Mouse (Mus musculus): Measurements from ENCODE around the gene Cds1.

Gene Cds1

DNA sequence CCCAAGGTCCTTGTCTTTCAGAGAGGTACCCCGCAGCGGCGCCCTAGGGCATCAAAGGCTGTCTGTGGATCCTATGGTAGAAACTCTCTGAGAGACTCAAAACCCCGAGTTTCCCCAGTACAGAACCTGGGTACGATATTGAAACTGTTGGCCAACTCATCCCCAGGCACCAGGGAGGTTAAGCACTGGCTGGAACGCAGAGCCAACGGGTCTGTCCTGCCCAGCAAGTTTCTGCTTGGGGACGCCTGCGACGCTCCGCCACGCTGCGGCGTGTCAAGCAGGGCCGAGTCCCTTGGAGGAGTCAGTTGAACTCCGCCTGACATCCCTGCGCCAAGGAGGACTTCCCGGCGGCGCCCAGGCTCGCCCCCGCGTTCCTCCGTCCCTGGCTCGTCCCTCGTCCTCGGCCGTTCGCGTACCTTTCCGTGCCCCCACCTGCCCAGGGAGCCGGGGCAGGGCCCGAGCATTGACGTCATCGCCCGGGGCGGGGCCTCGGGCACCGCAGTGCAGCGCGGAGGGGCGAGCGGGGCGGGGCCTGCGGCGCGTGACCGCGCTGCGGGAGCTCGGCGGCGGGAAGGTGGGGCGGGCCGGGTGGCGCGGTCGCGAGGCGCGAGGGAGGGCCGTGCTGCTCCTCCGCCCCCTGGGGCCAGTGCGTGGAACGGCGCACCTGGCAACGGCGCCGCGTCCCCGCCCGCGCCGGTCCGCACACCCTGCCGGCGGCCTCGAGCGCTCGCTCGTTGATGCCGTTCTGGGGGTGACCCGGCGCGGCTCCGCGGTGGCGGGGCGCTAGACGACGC, at the start of gene Cds1:
Cds1 (plus strand) TSS at position 577 of the 794 bp plus-strand sequence.
- peak; percentile 89 for DNase-seq (ENCODE audit: low spot score)

DNA sequence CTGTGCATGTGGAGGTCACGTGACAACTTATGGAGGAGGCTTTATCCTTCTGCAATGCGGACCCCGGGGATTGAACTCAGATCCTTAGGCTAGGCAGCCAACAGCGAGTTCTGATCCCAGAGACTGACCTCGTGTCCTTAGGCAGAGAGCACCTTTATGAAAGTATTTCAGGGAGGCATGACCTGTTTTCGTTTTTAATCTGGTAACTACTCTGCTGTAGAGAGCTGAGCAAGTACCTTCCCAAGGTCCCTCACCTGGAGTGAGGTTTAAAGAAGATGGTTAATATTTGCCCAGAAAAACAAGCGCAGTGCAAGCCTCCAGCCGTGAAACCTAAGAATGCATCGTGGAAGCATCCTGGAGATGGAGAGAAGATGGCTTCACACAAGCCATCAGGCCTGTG, 40.7 kb upstream of the Cds1 start:
- no peak for DNase-seq (ENCODE audit: low spot score)

DNA sequence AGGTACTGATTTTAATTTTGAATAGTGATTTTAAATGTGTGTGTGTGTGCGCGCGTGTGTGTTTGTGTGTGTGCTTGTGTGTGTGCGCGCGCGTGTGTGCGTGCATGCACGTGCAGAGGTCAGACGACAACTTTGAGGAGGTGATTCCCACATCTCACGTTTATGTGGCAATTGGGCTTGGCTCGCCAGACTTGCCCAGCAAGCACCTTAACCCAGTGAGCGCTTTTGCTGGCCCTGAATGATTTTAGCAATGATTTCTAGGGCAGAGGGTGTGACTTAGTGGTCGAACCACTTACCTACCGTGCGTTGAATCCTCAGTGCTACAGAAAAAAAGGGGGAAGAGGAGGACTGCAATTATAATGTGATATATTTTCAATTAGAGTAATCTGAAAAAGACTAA, 40.2 kb upstream of the Cds1 start:
- DNase-seq (ENCODE audit: low spot score), result peak; percentile 55

DNA sequence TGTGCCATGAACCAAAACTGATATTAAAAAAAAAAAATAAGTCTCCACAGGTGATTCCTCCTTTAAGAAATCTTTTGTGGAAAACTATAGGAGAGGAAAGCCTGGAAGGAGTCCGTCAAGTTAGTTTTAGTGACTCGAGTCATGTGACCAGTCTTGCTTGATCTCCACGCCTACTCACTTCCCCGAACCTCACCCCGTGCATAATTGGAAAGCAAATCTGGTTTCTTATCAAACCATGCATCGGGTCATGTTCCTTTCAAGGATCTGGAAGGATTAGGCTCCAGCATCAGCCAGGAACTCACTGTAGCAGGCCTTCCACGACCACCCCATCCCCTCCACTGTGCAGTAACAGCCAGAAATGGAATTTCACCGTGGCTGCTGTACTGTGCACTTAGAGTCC, 39.2 kb upstream of the Cds1 start:
- DNase-seq (ENCODE audit: low spot score), result peak; percentile 49

DNA sequence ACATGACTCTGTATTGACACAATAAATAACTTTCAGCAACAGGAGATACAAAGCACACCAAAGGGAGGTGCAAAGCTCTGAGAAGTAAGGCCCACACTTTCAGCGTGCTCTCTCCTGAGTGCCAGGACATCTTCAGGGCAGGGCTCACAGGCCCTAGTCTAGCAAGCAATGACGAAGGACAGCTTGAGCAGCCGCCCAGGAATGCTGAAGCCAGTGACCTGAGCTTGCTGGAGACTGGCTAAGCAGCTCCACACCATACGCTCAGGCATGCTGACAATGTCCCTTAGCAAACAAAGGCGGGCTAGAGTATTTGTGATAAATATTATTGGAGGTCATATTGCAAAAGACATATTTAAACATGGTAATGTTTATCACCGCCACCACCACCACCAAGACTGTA, 38.6 kb upstream of the Cds1 start:
- DNase-seq (ENCODE audit: low spot score), result peak; percentile 77

DNA sequence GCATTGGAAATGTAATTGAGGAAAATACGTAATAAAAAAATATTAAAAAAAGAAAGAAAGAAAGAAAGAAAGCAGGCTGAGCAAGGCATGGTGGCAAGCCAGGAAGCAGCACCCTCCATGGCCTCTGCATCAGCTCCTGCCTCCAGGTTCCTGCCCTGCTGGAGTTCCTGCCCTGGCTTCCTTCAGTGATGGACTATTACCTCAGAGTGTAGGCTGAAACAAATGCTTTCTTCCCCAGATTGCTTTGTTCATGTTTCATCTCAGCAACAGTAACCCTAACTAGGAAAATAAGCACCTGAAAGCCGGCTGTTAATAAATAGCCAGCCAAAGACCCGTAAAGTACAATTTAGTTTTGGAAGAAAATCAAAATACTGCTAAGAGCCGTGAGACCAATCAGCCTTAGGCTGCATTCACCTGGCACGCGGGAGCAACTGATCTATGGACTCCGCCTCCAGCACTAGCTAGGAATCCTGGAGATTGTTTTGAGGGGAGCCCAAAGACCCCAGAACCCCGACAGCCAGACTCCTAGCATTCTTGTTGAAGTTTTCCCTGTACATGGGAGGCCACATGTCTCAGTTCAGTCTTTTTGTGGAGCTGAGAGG, 36.5 kb upstream of the Cds1 start:
- DNase-seq (ENCODE audit: low spot score), result no peak

DNA sequence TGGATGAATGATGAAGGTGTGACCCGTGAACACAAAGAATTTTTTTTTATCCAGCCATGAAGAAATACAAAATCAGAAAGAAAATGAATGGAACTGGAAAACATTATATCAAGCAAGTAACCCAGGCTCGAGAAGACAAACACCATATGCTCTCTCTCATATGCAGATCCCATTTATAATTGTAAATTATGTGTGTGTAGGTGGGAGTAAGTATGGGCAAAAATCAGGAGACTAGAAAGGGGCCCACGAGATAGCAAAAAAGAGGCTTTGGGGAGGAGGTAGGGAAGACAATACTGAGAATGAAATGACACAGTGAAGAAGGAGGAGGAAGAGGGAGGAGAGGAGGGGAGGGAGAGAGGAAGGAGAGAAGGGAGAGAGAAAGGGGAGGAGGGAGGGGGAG, 27.6 kb upstream of the Cds1 start:
- DNase-seq (ENCODE audit: low spot score), result no peak

DNA sequence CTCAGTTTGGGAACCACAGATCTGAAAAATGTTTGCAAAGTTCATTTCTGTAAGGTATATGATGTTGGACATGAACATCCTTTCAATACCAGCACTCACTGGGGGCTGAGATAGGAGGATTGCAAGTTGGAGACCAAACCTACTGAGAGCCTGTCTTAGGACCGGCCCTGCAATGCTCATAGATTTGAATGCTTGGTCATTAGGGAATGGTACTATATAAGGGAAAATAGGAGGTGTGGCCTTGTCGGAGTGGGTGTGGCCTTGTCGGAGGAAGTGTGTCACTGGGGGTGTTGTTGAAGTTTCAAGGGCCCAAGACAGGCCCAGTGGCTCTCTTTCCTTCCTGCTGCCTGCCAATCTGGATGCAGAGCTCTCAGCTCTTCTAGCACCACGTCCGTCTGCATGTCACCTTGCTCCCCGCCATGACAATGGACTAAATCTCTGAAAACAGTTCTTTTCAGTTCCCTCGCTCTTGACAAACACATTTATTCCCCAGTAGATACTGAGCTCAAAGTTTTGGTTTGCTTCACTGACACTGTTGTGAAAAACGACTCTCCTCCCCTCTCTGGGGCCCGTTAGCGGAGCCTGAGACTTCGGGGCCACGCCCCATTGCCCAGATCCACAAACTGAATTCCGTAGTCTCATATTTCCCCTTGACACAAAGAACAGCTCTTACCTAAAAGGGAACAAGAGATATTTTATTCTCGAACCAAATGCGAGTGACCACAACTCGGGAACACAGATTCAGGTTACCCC, 24.3 kb upstream of the Cds1 start:
- no peak for DNase-seq (ENCODE audit: low spot score)

DNA sequence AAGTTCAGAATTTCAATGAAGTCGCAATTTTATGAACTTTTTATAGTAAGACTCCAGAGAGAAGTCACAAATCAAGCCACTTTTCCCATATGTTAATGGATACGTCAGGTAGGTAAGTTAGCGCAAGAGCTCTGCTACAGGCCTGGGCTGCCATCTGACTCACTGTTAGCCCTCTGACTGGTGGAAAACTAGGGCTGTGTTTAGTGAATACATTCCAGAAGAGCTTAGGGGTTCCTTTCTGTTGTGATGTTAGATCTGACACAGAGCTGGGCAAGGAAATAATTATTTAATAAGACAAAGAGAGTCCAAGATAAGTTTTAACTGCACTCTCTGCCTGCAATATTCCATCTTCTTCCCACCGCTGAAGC, 23.7 kb upstream of the Cds1 start:
- no peak for DNase-seq (ENCODE audit: low spot score)

DNA sequence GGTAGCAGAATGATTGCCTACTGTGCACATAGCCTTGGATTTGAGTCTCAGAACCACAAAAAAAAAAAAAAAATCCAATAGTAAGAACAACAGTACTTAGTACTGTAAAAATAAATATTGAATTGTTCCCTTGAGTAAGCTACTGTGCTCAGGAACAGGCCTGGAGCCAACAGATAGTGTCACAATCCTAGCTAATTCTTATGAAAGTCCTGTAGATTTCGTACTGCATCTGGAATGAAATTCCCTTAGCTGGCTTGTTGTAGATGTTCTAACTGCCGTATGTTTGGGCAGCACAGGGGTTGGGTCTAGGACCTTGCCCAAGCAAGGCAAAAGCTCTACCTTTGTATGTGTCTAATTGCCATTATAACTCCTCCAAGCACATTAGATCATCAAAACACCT, 22.9 kb upstream of the Cds1 start:
- no peak for DNase-seq (ENCODE audit: low spot score)

DNA sequence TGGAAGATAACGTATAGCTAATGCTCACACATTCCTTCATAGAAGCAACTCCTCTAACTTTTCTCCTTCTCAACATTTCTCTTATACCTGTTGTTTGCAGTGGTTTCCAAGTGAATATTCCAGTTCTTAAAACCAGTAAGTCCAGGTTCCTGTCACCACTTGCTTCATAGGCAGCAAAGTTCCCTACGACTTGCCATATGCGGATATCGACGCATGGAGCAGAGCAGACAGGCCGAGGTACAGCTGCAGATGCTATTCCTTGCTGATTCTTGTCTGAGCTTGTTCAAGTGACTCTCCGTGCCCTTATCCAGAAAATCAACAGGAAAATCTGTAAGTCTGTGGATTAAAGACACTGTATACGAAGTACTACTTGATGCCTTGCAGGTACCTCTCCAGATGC, 22.5 kb upstream of the Cds1 start:
- no peak for DNase-seq (ENCODE audit: low spot score)

DNA sequence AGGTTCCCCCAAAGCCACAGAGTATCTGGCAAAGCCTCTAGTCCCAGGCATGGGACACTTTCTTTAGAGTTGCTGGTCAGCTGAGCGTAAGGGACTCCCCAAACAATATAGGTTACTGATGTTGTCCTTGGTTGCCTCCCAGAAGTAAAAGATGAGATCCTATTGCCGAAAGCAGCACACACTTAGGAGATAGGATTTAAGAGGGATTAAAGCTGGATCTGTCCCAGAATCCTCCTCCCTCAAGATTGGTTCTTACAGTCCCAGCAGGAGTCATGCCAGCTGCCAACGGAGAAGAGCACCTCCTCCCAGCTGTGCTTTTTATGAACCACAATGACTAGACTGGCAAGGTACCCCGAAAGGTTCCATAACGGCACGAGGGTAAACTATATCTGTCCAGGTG, 20.0 kb upstream of the Cds1 start:
- DNase-seq (ENCODE audit: low spot score), result no peak

DNA sequence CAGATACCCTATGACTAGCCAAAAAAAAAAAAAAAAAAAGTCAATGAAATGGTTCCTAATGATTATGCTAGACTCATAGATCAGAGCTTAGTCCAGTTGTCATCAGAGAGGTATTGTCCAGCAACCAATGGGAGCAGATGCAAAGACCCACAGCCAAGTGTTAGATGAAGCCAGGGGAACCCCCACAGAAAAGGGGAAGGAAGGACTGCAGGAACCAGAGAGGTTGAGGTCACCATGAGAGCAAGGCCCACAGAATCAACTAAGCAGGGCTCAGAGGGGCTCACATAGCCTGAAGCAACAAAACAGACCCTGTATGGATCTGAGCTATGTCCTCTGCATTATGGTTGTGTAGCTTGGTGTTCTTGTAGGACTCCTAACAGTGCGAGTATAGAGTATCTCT, 11.2 kb upstream of the Cds1 start:
- DNase-seq (ENCODE audit: low spot score), result no peak

DNA sequence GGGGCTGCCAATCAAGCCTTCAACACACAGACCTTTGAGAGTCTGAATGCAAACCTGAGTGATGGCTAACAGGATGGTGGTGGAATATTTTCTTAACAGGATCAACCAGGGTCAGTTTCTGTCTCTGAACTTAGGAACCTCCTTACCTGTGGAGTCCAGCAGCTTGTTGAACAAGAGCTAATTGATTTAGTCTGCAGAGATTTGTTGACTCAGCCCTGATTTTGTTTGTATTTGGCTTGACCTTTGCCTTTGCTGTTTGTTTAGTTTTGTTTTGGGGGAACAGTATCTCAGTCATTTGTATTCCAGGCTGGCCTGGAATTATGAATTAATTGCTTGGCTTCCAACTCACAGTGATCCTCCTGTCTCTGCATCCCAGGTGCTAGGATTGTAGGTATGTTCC, 7.3 kb upstream of the Cds1 start:
- no peak for DNase-seq (ENCODE audit: low spot score)

DNA sequence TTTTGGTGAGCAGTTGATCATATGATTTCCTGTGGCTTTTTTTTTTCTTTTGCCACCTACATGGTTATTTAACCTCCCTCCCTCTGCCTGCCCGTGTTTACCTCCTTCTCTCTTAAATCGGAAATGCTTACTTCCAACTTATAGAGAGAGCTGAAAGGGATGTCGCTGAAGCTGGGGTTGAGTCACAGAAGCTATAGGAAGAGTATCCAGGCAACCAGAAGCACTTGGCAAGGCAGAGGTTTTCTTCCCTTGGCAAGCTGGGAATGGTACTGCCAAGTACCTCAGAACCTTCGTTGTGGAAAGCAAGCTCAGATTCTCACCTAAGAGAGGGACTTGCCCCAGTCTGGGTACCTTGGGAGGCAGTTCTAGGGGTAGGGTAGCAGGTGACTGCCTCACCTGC, 3.2 kb upstream of the Cds1 start:
- DNase-seq (ENCODE audit: low spot score), result no peak

DNA sequence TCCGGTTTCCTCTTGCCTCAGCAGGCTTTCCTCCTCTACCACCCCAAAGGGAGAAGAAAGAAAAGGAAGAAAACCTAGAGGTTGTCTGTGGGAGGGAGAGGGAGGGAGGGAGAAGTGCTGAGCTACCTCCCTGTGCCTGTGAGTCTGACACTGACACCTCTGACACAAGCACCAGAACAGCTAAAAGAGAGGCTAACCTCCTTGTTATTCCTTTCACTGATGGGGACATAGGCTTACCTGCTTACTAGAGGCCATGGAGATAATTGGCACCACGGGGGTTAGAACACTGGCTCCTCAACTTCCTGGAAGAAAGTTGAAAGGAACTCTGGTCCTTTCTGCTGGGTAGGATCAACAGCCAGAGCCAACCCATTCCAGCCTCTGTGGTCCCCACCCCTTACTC, 1.4 kb upstream of the Cds1 start:
- DNase-seq (ENCODE audit: low spot score), result no peak

DNA sequence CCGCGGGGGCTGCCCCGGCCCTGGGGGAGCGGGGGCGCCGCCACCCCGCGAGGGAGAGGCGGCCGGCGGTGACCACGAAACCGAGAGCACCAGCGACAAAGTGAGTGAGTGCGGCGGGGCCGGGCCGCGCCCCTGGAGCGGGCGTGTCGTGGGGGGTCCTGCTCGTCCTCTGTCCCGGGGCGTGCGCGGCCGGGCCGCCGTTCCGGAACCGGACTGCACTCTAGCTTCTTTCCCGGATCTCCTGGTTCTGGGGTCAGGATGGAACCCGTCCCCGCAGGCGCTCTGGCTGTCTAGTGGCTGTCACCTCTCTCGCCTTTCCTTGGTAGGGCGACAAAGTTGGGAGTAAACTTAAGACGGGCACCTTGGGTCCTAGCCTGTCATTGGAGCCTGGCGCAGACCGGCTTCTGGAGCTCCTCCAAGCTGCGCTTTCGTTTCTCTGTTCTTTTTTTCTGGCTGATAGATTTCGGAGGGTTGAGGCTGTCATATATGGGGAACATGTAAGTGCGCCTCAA, 516 bp downstream of the Cds1 start:
- peak; percentile 37 for DNase-seq (ENCODE audit: low spot score)

DNA sequence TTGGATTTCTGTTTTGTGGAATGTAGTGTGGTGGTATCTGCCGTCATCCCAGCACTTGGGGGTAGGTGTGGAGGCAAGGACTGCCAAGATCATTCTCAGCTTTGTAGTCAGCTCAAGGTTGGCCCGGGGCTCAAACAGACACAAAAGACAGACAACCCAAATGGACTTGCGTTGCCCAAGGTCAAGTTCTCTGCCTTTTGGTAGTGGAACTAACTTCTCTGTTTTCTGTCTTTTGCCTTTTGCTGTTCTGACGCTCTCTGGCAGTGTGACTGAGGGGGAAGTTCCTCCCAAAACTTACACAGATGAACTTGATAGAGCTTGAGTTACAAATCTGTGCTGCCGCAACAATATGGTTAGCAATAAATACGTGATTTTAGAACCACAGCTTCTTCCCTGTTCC, 1.3 kb downstream of the Cds1 start:
- no peak for DNase-seq (ENCODE audit: low spot score)

DNA sequence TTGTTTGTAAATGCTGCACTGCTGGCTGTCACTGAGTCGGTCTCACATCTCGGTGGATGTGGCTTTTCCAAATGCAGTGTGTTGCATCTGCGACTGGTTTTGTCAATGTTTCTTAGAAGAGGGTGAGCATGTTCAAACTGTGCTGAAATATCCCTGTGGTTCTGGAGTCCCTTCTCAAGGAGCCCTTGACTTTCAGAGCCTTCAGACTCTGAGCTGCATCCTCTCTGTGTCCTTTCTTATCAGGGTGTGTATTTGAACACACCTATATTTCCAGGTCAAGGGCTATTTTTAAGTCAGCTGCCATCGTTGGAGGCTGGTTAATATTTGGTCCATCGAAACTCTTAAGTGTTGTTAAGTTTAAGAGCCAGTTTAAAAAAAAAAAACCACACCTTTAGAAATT, 2.2 kb downstream of the Cds1 start:
- DNase-seq (ENCODE audit: low spot score), result no peak

DNA sequence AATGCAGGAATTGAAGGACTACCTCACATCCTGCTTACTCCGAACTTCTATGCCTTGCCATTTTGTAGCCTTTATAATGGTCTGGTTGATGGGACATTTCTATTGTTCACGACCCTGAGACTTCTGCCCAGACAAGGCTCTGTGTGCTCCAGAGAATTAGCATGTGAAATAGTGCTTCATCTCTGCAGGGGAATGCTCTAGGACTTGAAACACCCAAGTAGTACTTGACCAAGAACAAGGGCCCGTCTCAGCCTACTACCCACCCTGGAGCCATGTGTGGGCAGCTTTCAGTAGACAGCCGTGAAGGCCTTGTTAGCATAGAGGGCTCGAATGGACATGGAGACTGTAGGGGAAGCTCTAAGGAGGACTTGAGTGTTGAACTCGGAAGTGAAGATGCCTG, 2.6 kb downstream of the Cds1 start:
- no peak for DNase-seq (ENCODE audit: low spot score)

DNA sequence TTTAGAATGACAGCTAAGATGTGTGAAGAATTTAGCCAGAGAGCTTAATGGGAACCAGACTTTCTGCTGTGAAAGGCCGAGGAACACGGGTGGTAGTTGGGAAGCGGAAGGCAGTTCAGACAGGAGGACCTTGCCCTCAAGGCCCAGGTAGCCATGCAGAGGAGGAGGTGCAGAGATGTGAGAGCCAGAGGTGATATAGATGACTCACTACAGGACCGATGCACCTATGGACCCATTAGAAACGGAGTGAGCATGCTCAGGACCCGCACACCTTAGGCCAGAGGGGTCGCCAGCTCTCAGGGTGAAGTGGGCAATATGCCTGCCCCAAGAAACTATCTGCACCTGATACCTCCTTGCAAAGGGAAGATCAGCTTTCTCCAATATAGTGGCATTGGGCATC, 3.6 kb downstream of the Cds1 start:
- DNase-seq (ENCODE audit: low spot score), result no peak

DNA sequence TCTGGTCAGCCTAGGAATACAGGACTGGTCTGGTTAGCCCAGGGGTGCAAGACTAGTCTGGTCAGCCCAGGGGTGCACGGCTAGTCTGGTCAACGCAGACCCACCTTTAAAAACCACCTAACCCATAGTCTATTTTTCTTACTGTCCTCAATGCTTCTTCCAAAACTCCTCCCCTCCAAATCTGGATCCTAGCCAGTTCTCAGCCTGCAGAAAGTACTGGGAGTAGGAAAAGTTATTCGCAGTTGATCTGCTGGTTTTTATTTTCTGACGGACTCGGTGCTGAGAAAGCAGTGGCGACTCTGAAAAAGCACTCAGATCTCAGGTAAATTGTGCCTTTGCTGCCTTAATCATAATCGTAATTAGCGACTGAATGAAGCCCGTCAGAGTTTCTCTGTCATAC, 7.7 kb downstream of the Cds1 start:
- peak; percentile 27 for DNase-seq (ENCODE audit: low spot score)

DNA sequence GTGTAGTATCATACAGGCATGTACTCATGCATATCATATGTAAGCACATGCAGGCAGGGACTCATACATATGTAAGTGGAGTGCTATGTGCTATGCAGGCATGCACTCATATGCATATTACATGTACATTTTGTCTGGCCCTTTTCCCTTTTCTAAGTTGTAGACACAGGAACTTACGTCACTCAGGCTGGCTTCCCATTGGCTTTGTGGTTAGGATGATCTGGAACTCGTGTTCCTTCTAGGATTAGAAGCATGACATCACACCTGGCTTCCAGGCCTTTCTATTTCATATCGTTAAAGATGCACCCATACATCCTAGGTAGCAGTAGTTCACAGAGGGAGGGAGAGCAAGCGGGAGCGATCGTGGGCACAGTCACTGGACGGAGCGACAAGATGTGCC, 10.3 kb downstream of the Cds1 start:
- no peak for DNase-seq (ENCODE audit: low spot score)

All from urinary bladder, postnatal 14 days (tissue).